Mouse (Mus musculus) splenic B cell, adult 2 months (primary cell): Measurements from ENCODE around the gene Gm20388.

ENCODE experiments used
- DNase-seq: peaks from one replicate; pipeline ENCODE4 v3.0.0-alpha.2; 2011; ENCODE audit warnings: low read depth, low spot score
- H3K27me3 ChIP-seq: 2 replicates; pipeline ENCODE4 v1.6.1; 2012; ENCODE audit warnings: mild to moderate bottlenecking, low read length, moderate library complexity, mixed read lengths; ENCODE audit not compliant: control insufficient read depth, poor library complexity, insufficient read depth, severe bottlenecking
- H3K36me3 ChIP-seq: 2 replicates; pipeline ENCODE4 v1.6.1; 2012; ENCODE audit warnings: mild to moderate bottlenecking, low read length, moderate library complexity, mixed read lengths; ENCODE audit not compliant: control insufficient read depth, poor library complexity, insufficient read depth, severe bottlenecking

Gm20388 gene

DNA sequence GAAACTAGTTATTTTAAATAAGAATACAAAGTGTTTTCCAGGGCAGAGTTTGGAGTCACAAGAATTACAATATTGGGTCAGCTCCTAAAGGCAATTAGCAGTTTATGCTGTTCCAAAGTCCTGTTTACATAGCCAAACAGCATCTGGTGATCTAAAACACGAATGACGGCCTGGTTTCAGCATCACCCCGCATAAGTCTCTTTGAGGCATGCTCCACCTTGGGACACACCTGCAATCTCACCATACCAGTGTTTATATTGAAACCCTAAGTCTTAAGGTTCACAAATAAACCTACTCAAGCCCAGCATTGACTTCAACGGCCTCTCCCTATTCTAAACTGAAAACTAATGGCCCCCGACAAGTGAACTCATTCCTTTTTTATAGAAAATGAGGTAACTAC, 3049.7 kb downstream of the Gm20388 start:
- no peak for DNase-seq
- H3K36me3 ChIP-seq: no peaks in the 10 kb centered on the region
- no peaks in the 10 kb centered on the region for H3K27me3 ChIP-seq

GRCm38 (mm10) chr8:122960932-122961331, 3050.3 kb downstream of the Gm20388 start:
- Histone ChIP-seq H3K27me3 (no peaks in the 10 kb centered on the region), H3K36me3 (no peaks in the 10 kb centered on the region)
- DNase-seq: no peak

GRCm38 (mm10) chr8:122961458-122961857, 3050.8 kb downstream of the Gm20388 start:
- H3K27me3 ChIP-seq: no peaks in the 10 kb centered on the region
- H3K36me3 ChIP-seq: no peaks in the 10 kb centered on the region
- DNase-seq: no peak

- no peaks in the 10 kb centered on the region for H3K36me3 ChIP-seq
- H3K27me3 ChIP-seq: no peaks in the 10 kb centered on the region
- DNase-seq: no peak
Observed at GRCm38 (mm10) chr8:122962046-122962445, 3051.4 kb downstream of the Gm20388 start.

- no peaks in the 10 kb centered on the region for H3K27me3 ChIP-seq
- no peak for DNase-seq
- peaks cover 6% of the 10 kb centered on the region; the same call in 1 of the 2 replicates for H3K36me3 ChIP-seq
Observed at GRCm38 (mm10) chr8:122966638-122967037, 3056.0 kb downstream of the Gm20388 start.

- no peaks in the 10 kb centered on the region for H3K27me3 ChIP-seq
- DNase-seq: no peak
- H3K36me3 ChIP-seq: peaks cover 6% of the 10 kb centered on the region; the same call in 1 of the 2 replicates
Observed at GRCm38 (mm10) chr8:122968145-122968544, 3057.5 kb downstream of the Gm20388 start.

DNA sequence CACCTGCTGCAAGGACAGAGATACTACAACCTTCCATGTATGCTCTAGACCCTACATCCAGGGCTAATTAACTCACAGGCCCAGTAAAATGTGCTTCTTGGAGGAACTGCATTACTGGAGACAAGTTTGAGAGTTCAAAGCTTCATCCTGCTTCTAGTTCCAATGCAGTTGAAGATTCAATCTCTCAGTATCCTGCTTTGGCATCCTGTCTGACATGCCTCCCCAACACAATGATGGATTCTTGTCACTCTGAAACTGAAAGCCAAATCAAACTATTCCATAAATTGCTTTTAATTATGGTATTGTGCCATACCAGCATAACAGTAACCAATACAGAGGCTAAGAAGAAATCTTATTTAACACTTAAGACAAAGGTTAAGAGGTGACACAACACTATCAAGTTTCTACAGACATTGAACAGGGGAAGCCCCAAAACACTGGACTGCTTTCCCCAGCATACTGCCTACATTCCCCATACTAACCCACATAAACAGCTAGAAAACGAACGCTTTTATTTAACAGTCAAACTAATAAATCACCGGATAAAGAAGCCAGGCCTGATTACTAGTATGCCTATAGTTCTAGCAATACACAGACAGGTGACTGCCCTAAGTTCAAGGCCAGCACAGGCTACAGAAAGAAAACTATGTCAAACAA, 3059.5 kb downstream of the Gm20388 start:
- Histone ChIP-seq H3K36me3 (peaks cover 6% of the 10 kb centered on the region; the same call in 1 of the 2 replicates), H3K27me3 (no peaks in the 10 kb centered on the region)
- DNase-seq: no peak

- DNase-seq: no peak
Observed at GRCm38 (mm10) chr8:122976046-122976445, 3065.4 kb downstream of the Gm20388 start.

GRCm38 (mm10) chr8:122979424-122979823, 3068.8 kb downstream of the Gm20388 start:
- Histone ChIP-seq H3K36me3 (no peaks in the 10 kb centered on the region), H3K27me3 (no peaks in the 10 kb centered on the region)
- DNase-seq: no peak

More at GRCm38 (mm10) chr8:122976046-122976445, 3065.4 kb downstream of the Gm20388 start:
- Histone ChIP-seq H3K36me3 (no peaks in the 10 kb centered on the region), H3K27me3 (no peaks in the 10 kb centered on the region)

- no peak for DNase-seq
- no peaks in the 10 kb centered on the region for H3K27me3 ChIP-seq
- no peaks in the 10 kb centered on the region for H3K36me3 ChIP-seq
Observed at GRCm38 (mm10) chr8:122979865-122980509, 3069.3 kb downstream of the Gm20388 start.

- no peaks in the 10 kb centered on the region for H3K27me3 ChIP-seq
- H3K36me3 ChIP-seq: no peaks in the 10 kb centered on the region
- DNase-seq: no peak
Observed at GRCm38 (mm10) chr8:122981646-122982045, 3071.0 kb downstream of the Gm20388 start.

- no peaks in the 10 kb centered on the region for H3K27me3 ChIP-seq
- peak; percentile 39 for DNase-seq
- H3K36me3 ChIP-seq: no peaks in the 10 kb centered on the region
Observed at GRCm38 (mm10) chr8:122983178-122983942, 3072.7 kb downstream of the Gm20388 start.

GRCm38 (mm10) chr8:122984175-122984574, 3073.5 kb downstream of the Gm20388 start:
- DNase-seq: no peak
- Histone ChIP-seq H3K27me3 (no peaks in the 10 kb centered on the region), H3K36me3 (no peaks in the 10 kb centered on the region)

- Histone ChIP-seq H3K36me3 (no peaks in the 10 kb centered on the region), H3K27me3 (no peaks in the 10 kb centered on the region)
- peak; percentile 40 for DNase-seq
Observed at GRCm38 (mm10) chr8:122986501-122987184, 3076.0 kb downstream of the Gm20388 start.
